Mouse (Mus musculus) thymus, postnatal 36 days (tissue): ENCODE measurements around the gene Fat4.

ENCODE experiments used
- DNase-seq, 2 experiments: peaks; one replicate each; pipeline ENCODE4 v3.0.0; 2022; ENCODE audit warnings: mixed read lengths in 2 of 2

Gene Fat4

GRCm38 (mm10) chr3:38967480-38967879 lies 80.7 kb downstream of the Fat4 start:
- no peak for DNase-seq

GRCm38 (mm10) chr3:38986379-38986778 lies 99.6 kb downstream of the Fat4 start:
- no peak for DNase-seq

GRCm38 (mm10) chr3:38989181-38989580 lies 102.4 kb downstream of the Fat4 start:
- no peak for DNase-seq

GRCm38 (mm10) chr3:39000011-39000410 lies 113.3 kb downstream of the Fat4 start:
- DNase-seq = no peak

GRCm38 (mm10) chr3:39010544-39010943 lies 123.8 kb downstream of the Fat4 start:
- DNase-seq = no peak

GRCm38 (mm10) chr3:39017633-39018032 lies 130.9 kb downstream of the Fat4 start:
- DNase-seq = no peak

GRCm38 (mm10) chr3:39036113-39036512 lies 149.4 kb downstream of the Fat4 start:
- DNase-seq = no peak

- DNase-seq = no peak
Measured at GRCm38 (mm10) chr3:39046425-39046824, 159.7 kb downstream of the Fat4 start.

GRCm38 (mm10) chr3:39047621-39048303 lies 161.0 kb downstream of the Fat4 start:
- no peak for DNase-seq

GRCm38 (mm10) chr3:39048304-39048667 lies 161.5 kb downstream of the Fat4 start:
- DNase-seq = no peak

GRCm38 (mm10) chr3:39050130-39050529 lies 163.4 kb downstream of the Fat4 start:
- no peak for DNase-seq

- DNase-seq = no peak
Measured at GRCm38 (mm10) chr3:39053072-39053471, 166.3 kb downstream of the Fat4 start.
